Mouse (Mus musculus) hindbrain, embryonic 11.5 days (tissue): Measurements from ENCODE around the gene Gucd1. TPM values are rescaled to one million over a fixed set of nuclear protein-coding genes. Genes with fewer than 3 reads are reported as not detected.

ENCODE experiments used
- ATAC-seq: fragments of 200-750 bp; cut with Nextera tagmentation; 2 replicates; pipeline ENCODE4 v1.8.0; 2017; ENCODE audit warnings: mild to moderate bottlenecking, moderate TSS enrichment, moderate library complexity; ENCODE audit not compliant: low FRiP score
- DNase-seq: peaks from one replicate; pipeline ENCODE4 v3.0.0-alpha.2; 2015; ENCODE audit warnings: low spot score
- H3K27ac ChIP-seq: fragments of 300-500 bp; sonication (generic); 2 replicates; pipeline ENCODE4 v1.5.1; 2014; ENCODE audit warnings: mild to moderate bottlenecking, low read depth, low read length
- H3K27me3 ChIP-seq: fragments of 300-500 bp; sonication (generic); 2 replicates; pipeline ENCODE4 v1.6.1; 2014; ENCODE audit warnings: mild to moderate bottlenecking, low read length, moderate library complexity, mixed read lengths; ENCODE audit not compliant: control insufficient read depth, insufficient read depth
- H3K36me3 ChIP-seq: fragments of 300-500 bp; sonication (generic); 2 replicates; pipeline ENCODE4 v1.6.1; 2014; ENCODE audit warnings: mild to moderate bottlenecking, low read length, moderate library complexity, mixed read lengths; ENCODE audit not compliant: control insufficient read depth, insufficient read depth
- H3K4me1 ChIP-seq: fragments of 300-500 bp; sonication (generic); replicated peaks from 2 replicates; pipeline ENCODE4 v1.6.1; 2014; ENCODE audit warnings: low read length, mixed read lengths; ENCODE audit not compliant: control insufficient read depth, insufficient read depth
- H3K4me2 ChIP-seq: fragments of 300-500 bp; sonication (generic); replicated peaks from 2 replicates; pipeline ENCODE4 v1.6.1; 2014; ENCODE audit warnings: mild to moderate bottlenecking, low read depth, low read length
- H3K4me3 ChIP-seq: fragments of 300-500 bp; sonication (generic); 2 replicates; pipeline ENCODE4 v1.5.1; 2014; ENCODE audit warnings: low read depth, low read length
- H3K9ac ChIP-seq: fragments of 300-500 bp; sonication (generic); 2 replicates; pipeline ENCODE4 v1.6.1; 2014; ENCODE audit warnings: low read depth, low read length
- H3K9me3 ChIP-seq: fragments of 300-500 bp; sonication (generic); 2 replicates; pipeline ENCODE4 v1.6.1; 2016; ENCODE audit warnings: low read length; ENCODE audit not compliant: control insufficient read depth
- WGBS: fragments of 180-500 bp; shearing (Covaris S2); extraction: QIAGEN DNeasy Blood & Tissue Kit; methylation state at CpG from one replicate; pipeline ENCODE4 v1.1.7; 2014; 5-methylcytosine and 5-hydroxymethylcytosine counted together
- polyA plus RNA-seq: library from polyadenylated mRNA; unstranded; fragments of >200 nt; fragmentation: Nextera tagmentation; extraction: Ambion mirVana; gene quantifications from 2 replicates; pipeline ENCODE4 v1.2.1, GENCODE M21; 2014

The Gucd1 gene
- polyA plus RNA-seq, 1 experiment from 2014 or later = 26.7 TPM

DNA sequence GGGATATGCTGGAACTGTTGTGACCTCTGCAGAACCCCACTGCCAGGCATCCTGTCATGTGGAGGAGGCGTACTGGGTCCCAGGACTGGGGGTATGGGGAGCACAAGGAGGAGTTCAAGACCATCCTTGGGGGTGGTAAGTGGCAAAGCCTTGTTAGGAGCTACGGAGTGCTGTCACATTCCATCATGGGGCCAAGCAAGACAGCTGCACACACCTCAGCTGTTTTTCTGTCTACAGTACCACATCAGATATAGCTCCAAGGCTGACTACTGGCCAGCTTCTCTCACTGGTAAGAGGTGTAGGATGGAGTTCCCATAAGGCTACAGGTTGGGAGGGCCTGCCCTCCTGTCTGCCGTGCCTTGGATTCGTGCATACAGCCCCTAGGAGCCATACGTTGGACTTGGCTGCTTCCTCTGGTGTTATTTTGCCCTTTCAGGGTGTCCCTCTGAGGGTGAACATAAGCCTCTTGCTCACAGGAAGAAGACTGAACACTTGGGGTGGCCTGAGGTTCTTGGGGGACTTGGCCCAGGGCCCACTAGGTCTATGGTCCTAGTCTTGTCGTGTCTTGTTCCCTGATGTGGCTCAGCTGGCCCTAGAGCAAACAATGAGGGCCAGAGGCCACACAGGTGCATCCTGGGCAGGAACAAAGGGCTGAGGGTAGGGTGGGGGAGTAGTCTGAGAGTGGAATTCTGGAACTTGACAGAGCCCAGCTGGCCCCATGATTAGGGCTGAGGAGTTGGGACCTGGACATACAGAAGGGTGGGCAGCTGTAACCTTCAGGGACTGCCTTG lies 203.4 kb downstream of the Gucd1 start:
- 67% methylated on average over 6 of the region's 6 CpGs for WGBS
- 0 out of 2 replicates have a peak, but pooled peaks cover 4% of the 10 kb centered on the region for H3K36me3 ChIP-seq
- no peak overlapping the region for H3K4me2 ChIP-seq
- no peak overlapping the region for H3K27ac ChIP-seq
- ATAC-seq = no peak
- no peak overlapping the region for H3K9ac ChIP-seq
- no peak overlapping the region for H3K4me3 ChIP-seq
- peaks cover 22% of the 10 kb centered on the region for H3K27me3 ChIP-seq
- no peaks in the 10 kb centered on the region for H3K4me1 ChIP-seq
- no peak for DNase-seq
- no peaks in the 10 kb centered on the region for H3K9me3 ChIP-seq

DNA sequence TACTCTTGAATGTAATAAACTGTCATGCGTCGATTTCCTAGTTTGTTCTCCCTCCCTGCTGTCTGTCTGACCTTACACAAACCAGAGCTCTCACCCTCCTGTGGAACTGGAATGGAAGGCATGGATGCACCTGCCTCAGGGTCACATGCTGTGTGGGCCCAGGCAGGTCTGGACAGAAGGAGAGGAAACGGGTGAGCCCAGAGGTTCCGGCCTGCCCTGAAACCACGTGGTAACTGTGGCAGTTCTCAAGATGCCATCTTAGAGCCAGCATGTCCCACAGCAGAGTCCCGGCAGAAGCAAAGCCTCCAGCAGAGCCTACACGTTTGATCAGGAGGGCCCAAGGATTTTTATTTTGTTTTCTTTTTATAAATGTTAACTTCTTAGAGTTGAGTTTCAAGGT lies 205.4 kb downstream of the Gucd1 start:
- Histone ChIP-seq H3K27me3 (peaks cover 10% of the 10 kb centered on the region), H3K36me3 (0 out of 2 replicates have a peak, but pooled peaks cover 4% of the 10 kb centered on the region), H3K4me2 (no peak overlapping the region), H3K27ac (no peak overlapping the region), H3K9ac (no peak overlapping the region), H3K4me3 (no peak overlapping the region), H3K9me3 (no peaks in the 10 kb centered on the region), H3K4me1 (no peaks in the 10 kb centered on the region)
- ATAC-seq (no peak), DNase-seq (no peak)
- WGBS = 86% methylated on average over 7 of the region's 7 CpGs

DNA sequence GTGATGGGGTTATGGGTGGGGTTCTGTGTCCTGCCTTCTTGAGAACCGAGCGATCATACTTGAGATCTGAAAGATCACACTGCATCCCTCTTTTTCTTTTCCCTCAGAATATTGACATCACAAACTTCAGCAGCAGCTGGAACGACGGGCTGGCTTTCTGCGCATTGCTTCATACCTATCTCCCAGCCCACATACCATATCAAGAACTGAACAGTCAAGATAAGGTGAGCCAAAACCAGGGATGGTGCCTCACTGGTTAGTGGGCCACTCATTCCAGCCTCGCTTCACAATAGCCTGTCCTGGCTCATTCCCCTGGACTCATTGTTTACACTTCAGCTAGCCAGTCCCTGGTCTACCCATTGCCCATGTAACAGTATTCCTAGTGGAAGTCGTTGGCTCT lies 210.6 kb downstream of the Gucd1 start:
- H3K4me2 ChIP-seq = no peak overlapping the region
- 89% methylated on average over 7 of the region's 7 CpGs for WGBS
- no peak overlapping the region for H3K9ac ChIP-seq
- ATAC-seq (no peak), DNase-seq (no peak)
- H3K36me3 ChIP-seq = 0 out of 2 replicates have a peak, but pooled peaks cover 2% of the 10 kb centered on the region
- no peaks in the 10 kb centered on the region for H3K4me1 ChIP-seq
- H3K27ac ChIP-seq = no peak overlapping the region
- H3K9me3 ChIP-seq = no peaks in the 10 kb centered on the region
- no peak overlapping the region for H3K4me3 ChIP-seq
- H3K27me3 ChIP-seq = no peaks in the 10 kb centered on the region

DNA sequence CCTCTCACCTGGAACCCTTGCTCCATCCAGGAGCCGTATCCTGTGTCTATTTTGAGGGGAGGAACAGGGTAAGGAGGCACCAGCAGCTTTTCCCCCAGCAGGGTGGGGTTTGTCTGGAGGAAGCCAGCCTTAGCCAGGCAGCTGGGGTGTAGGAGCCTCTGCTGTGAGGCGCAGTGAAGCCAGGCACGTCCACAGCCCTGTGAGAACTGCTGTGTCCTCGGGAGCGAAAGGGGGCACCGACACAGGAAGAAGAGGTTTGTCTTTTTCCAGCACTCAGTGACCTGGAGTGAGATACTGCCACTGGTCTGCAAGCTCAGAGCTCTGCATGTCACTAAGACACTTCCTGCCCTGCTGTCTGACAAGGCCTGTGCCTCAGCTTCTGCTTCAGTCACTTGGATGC lies 213.4 kb downstream of the Gucd1 start:
- WGBS = 80% methylated on average over 6 of the region's 6 CpGs
- no peak overlapping the region for H3K27ac ChIP-seq
- no peak overlapping the region for H3K9ac ChIP-seq
- H3K4me1 ChIP-seq = no peaks in the 10 kb centered on the region
- no peak for DNase-seq
- H3K36me3 ChIP-seq = 0 out of 2 replicates have a peak, but pooled peaks cover 2% of the 10 kb centered on the region
- H3K4me2 ChIP-seq = no peak overlapping the region
- ATAC-seq = no peak
- no peaks in the 10 kb centered on the region for H3K27me3 ChIP-seq
- H3K9me3 ChIP-seq = no peaks in the 10 kb centered on the region
- H3K4me3 ChIP-seq = no peak overlapping the region

DNA sequence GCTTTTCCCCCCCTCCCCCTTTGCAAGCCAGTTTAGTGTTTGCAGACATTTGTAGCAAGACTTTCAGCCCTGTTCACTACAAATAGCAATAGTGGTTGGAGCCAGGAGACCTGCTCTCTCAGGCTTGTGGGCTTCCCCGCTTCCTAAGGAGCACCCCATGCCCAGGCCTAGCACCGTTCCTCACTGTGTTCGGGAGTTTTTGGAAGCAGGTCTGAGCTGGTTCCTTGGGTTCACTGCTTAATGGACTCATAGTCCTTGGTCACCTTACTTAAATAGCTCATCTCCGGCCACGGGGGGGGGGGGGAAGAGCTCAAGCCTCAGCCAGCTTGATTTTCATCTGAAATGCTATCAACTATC lies 213.7 kb downstream of the Gucd1 start:
- no peaks in the 10 kb centered on the region for H3K27me3 ChIP-seq
- H3K4me3 ChIP-seq = no peak overlapping the region
- ATAC-seq (no peak), DNase-seq (no peak)
- H3K4me2 ChIP-seq = no peak overlapping the region
- no peak overlapping the region for H3K27ac ChIP-seq
- H3K9ac ChIP-seq = no peak overlapping the region
- 0 out of 2 replicates have a peak, but pooled peaks cover 2% of the 10 kb centered on the region for H3K36me3 ChIP-seq
- H3K9me3 ChIP-seq = no peaks in the 10 kb centered on the region
- WGBS = 93% methylated on average over 5 of the region's 5 CpGs
- no peaks in the 10 kb centered on the region for H3K4me1 ChIP-seq

DNA sequence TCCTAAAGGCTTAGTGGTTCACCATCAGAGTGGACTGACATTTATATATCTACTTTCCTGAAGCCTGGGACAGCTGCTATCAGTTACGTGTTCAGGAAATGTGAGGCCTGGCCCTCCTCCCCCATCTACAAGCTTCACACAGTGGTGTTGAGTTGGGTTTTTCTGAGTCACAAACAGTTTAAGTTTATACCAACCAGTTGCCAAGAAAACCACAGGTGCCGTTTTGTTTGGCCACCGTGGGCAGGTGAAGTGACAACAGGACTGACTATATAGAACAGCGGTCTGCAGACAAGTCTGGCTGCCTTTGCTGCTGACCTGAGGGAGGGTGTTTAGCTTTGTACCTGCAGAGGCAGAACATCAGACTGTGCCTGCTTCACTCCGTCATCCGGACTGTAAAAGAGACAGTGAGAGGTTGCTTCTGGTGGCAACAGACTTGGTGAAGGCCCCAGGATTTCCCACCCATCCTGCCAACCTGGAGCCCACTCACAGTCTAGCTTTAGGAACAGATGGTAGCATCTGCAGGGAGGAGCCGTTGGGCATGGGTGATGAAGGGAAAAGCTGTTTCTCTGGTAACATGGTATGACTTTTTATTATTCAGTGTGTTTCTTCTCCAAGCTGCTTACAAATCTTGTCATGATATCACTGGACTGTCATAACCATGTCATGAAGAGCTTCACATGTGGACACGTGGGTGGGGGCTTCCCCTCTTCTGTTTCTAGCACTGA lies 214.3 kb downstream of the Gucd1 start:
- no peak overlapping the region for H3K4me2 ChIP-seq
- no peak overlapping the region for H3K27ac ChIP-seq
- 0 out of 2 replicates have a peak, but pooled peaks cover 2% of the 10 kb centered on the region for H3K36me3 ChIP-seq
- DNase-seq = no peak
- H3K4me3 ChIP-seq = no peak overlapping the region
- no peaks in the 10 kb centered on the region for H3K9me3 ChIP-seq
- no peak for ATAC-seq
- H3K27me3 ChIP-seq = no peaks in the 10 kb centered on the region
- H3K9ac ChIP-seq = no peak overlapping the region
- WGBS = 93% methylated on average over 8 of the region's 8 CpGs
- H3K4me1 ChIP-seq = no peaks in the 10 kb centered on the region

DNA sequence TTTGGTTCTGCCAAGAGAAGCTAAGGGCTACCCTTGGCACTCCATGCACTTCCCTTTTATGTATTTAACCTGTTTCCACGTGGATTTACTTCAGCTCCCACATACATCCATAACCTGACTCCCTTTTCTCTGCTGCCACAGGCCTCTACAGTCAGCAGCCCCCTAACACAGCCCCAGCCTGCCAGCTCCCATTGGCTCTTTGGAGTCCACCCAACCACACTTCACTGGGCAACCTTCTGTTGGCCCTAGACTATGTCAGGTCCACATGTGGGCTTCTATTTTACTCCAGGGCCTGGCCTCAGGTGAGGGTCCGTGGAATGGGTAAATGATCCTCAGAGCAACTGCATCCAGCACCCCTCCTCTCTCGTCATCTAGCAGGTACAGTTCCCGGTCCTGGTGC lies 215.2 kb downstream of the Gucd1 start:
- Histone ChIP-seq H3K4me2 (no peak overlapping the region), H3K9me3 (no peaks in the 10 kb centered on the region), H3K27ac (no peak overlapping the region), H3K36me3 (0 out of 2 replicates have a peak, but pooled peaks cover 2% of the 10 kb centered on the region), H3K4me3 (no peak overlapping the region), H3K4me1 (no peaks in the 10 kb centered on the region), H3K27me3 (no peaks in the 10 kb centered on the region), H3K9ac (no peak overlapping the region)
- ATAC-seq (no peak), DNase-seq (no peak)
- whole genome bisulfite sequencing = 91% methylated on average over 4 of the region's 4 CpGs

DNA sequence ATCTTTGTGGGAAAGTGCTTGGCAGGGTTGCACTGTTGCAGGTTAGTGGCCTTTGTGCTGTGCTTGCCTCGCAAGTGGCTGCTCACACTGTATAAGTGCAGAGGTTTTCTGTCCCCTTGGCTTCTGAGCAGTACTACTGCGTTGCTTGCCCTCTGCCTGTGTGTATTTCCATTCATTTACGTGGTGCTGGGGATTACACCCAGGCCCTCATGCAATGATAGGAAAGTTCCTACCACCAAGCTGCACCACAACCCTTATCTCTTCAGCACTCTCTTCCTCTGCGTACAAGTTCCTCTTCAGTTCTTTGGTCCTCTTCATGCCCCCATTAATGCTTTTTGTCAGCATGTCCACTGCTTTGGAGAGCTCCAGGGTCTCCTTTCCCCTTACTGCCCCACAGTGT lies 215.8 kb downstream of the Gucd1 start:
- H3K9me3 ChIP-seq = no peaks in the 10 kb centered on the region
- DNase-seq (no peak), ATAC-seq (no peak)
- no peaks in the 10 kb centered on the region for H3K27me3 ChIP-seq
- H3K9ac ChIP-seq = no peak overlapping the region
- no peak overlapping the region for H3K4me3 ChIP-seq
- no peak overlapping the region for H3K4me2 ChIP-seq
- WGBS = 96% methylated on average over 4 of the region's 4 CpGs
- no peaks in the 10 kb centered on the region for H3K4me1 ChIP-seq
- no peak overlapping the region for H3K27ac ChIP-seq
- no peaks in the 10 kb centered on the region for H3K36me3 ChIP-seq
